Mouse (Mus musculus): ENCODE measurements around the gene Wdr11.

- TF ChIP-seq POLR2A (IDR thresholded peaks at IDR 0.05; ENCODE audit: low read depth, low read length) (no peak), CTCF (conservative IDR thresholded peaks at IDR 0.05; ENCODE audit: insufficient read depth, insufficient read length, low read depth, low read length) (no peak)
These were observed 64.1 kb downstream of the Wdr11 start for GRCm38 (mm10) chr7:129655604-129656226.
